Mouse (Mus musculus) adrenal gland, postnatal 10 days (tissue): ENCODE data around the gene Hdac10. TPM values are rescaled to one million over a fixed set of nuclear protein-coding genes. Genes with fewer than 3 reads are reported as not detected.

Source experiments
- DNase-seq: peaks from one replicate; pipeline ENCODE4 v3.0.0; 2021; ENCODE audit warnings: mixed read lengths
- long read RNA-seq, 2 experiments: library from polyadenylated mRNA; stranded (forward); transcript quantifications; one replicate each; pipeline ENCODE4 v2.0.0; 2021
- total RNA-seq, 2 experiments: library from RNA; stranded (reverse); gene quantifications; 2 replicates each; pipeline ENCODE4 v1.2.3; 2021

Hdac10 gene
- total RNA-seq: 10 to 100 TPM; 10.5 to 17.8 TPM
- long read RNA-seq, experiment 1, partial matches to known transcripts: 3 of 12 reads
- long read RNA-seq, experiment 1, other reads (novel, unspliced or antisense): 7 of 12 reads
- long read RNA-seq, experiment 2, partial matches to known transcripts: 1 of 11 reads
- long read RNA-seq, experiment 2, other reads (novel, unspliced or antisense): 8 of 11 reads

DNA sequence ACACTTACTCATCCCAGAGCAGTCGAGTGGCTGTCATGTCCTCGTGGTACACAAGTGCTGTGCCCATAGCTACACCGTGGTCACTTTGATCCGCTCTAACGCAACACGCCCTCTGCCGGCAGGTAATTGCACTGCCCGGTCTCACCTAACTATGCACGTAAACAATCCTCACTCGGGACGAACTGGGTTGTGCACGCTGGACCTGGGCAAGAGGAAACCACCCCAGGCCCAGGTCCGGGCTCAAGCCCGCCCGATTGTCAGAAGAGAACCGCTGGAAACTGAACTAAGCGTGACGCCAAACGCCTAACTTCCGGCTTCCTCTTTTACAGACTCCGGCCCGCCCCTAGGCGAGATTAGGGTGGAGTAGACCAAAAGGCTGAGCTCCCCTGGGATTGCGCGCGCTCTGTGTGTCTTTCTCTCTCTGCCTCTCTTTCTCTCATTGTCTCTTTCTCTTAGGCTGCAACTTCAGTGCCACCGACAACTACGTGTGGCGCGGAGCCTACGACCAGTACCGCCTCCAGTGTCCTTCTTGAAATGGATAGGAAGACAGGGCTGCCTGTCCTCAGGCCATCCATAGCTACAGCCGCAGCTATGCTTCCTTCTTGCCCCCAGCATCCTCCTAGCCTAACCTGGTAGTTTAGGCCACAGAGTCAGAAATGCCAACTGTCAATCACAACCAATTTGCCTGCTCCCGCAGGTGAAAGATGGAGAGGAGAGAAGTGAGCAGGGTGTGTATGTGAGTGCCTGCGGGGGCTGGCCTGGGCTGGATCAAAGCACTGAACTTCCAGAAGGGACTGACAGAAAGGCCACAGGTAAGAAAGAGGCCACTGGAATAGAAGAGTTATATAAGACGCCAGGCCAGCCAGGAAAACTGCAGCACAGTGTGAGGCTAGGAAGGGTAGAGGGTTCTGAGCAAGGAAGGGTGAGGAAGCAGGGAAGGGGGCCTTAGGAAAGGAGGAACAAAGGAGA, at the start of gene Hdac10:
Hdac10 (minus strand) TSS at position 319 of the 969 bp plus-strand sequence.
- peak; percentile 85 for DNase-seq

DNA sequence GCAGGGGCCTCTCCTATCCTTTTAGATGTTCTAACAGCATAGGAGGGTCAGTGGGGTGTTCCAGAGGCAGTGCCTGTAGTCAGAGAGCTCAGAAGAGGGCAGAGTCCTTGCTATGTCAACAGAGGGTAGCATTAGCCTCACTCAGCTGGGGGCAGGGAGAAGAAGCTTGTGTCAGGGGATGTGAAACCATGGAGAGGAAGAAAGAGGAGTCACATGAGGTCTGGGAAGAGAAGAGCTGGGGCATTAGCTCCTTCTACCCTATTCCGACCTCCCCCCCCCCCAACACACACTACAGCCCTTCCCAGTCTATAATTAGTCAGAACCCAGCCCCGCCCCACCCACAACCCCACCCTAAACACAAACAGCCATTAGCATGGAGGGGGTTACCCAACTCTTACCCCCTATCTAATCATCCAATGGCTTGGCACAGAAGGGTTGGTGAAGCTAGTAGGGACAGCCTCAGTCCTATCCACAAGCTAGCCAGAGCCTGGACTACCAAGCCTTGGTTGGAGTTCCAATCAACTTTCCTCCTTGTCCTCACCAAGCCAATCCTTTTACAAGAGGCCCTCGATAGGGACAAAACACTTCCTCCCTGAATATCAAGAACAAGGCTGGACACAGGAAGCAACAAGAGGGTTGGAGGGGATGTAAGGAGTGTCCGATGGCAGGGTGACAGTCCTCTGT, 49.2 kb upstream of the Hdac10 start:
- no peak for DNase-seq

DNA sequence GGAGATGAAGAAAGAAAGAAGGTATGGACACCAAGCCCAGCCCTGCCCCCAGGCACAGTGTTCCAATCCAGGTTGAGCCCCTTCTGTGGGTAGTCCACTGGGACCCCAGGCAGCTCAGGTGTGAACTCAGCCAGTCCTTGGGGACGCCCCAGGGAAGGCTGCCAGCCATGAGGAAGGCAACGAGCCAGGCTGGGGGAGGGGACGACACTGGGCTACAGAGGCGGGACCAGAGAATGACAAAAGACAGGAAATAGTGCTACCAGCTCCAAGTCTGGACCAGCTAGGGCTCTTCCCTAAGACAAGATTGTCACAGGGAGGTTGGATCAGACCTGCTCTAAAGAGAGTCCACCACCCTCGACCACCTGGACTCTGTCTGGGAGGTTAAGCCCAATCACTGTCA, 48.6 kb upstream of the Hdac10 start:
- peak; percentile 96 for DNase-seq

GRCm38 (mm10) chr15:89175411-89176155, 47.1 kb upstream of the Hdac10 start:
- DNase-seq: no peak

DNA sequence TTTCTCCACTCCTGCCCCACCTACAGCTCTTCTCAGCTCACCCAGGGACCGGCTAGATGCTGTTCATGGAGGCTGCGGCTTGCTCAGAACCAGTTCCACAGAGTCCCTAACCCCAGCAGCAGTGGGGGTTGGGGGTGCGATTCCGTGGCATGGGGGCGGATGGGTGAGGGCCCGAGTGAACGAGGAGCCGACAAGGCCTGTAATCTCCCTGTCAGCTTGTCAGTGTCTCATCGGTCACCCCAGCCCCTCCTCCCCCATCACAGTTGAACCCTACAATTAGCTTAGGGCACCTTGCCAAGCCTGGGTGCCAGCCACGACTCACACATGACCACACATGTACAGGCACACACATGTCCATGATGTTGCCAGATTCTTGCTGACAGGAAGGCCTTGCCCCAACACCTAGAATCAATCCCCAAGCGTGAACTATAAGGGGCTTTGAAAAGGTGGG, 46.4 kb upstream of the Hdac10 start:
- no peak for DNase-seq

DNA sequence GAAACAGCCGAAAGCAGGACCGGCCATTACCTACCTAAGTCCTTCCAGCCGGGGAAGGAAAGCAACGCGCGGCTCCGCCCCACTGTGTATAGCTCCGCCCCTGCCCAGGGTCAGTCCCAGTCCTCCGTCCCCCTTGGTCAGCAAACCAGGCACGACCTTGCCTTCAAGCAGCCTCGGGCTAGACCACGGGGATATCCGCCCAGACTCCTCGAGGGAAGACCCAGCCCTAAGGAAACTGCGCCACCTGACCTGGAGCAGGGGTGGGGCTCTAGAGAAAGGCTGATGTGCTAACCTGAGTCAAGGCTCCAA, 45.4 kb upstream of the Hdac10 start:
- DNase-seq: peak; percentile 78

- peak; percentile 60 for DNase-seq
Measured at GRCm38 (mm10) chr15:89173024-89173905, 44.8 kb upstream of the Hdac10 start.

- no peak for DNase-seq
Measured at GRCm38 (mm10) chr15:89172276-89172935, 43.9 kb upstream of the Hdac10 start.

DNA sequence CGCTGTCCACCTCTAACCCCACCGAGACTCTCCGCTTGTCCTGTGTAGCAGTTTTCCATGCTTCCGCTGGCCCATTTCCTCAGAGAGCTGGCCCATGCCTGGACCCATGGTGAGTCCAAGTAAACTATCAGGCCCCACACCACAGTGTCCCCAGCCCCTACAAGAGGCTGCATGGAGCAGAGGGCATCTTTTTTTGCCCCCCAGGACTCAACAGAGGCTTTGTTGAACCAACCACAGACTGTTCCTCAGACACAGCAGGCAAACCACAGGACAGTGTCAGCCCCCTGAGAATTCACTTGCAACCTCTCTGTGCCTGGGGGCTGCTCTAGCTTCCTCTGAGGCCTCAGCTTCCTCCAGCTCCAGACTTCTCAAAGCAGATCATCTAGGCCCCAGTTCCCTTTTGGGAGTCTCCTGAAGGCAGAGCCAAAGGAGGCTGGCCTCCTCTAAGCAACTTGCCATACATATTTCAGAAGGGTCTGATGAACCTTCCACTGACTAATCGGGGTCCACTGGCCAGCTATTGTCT, 43.1 kb upstream of the Hdac10 start:
- DNase-seq: no peak

GRCm38 (mm10) chr15:89170102-89170501, 41.6 kb upstream of the Hdac10 start:
- peak; percentile 42 for DNase-seq

GRCm38 (mm10) chr15:89169431-89169830, 40.9 kb upstream of the Hdac10 start:
- peak; percentile 84 for DNase-seq

DNA sequence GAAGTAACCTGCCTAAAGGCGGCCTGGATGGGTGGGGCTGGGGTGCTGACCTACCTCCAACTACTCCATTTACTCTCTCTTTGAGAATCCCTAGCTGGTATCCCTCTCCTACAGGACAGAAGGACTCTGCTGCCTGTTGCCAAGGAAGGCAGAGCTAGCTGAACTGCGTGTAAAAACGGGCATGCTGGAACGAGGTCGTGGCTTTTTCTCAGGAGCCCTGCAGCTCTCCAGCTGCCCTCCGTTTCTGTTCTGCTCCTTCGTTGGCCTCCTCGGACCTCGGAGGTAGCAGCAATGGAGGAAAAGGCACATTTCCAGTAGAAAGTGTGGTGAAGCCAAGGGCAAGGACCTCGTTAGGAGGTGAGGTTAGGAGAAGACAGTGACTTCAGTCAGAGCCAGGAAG, 40.4 kb upstream of the Hdac10 start:
- no peak for DNase-seq

DNA sequence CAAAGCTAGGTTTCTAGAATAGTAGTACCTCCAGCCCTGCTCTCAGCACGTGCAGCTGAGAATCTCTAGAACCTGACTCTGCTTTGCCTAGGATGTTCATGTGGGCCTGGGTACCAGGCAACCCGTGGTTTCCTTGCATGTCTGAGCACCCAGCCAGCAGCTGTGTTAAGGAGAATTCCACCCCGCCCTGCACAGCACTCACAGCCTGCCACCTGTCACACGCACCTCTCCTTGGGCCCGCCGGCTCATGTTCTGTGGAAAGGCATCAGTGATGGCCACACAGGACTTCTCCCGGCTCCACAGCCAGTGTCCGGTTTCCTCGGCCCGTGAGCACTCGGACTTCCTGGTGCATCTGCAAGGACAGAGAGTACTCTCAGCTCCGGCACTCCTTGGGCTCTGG, 37.0 kb upstream of the Hdac10 start:
- DNase-seq: no peak

- no peak for DNase-seq
Measured at GRCm38 (mm10) chr15:89161397-89161796, 32.9 kb upstream of the Hdac10 start.

DNA sequence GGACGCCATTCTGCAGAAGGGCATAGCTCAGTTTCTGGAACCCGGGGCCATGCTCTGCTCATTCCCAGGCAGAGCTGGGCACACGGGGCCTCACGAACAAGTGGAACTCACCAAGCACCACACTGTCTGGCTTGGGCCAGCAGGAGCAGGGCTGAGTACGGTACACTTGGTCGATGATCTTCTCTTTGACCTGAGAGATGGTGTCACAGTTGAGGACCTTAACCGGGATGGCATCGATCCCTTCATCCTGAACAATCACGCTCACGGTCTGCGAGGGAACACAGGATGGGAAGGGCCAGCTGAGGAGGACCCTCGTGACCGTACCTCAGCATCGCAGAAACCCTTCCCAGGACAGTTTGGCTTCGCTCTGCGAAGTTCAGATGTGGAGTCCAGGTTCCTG, 30.0 kb upstream of the Hdac10 start:
- DNase-seq: no peak

DNA sequence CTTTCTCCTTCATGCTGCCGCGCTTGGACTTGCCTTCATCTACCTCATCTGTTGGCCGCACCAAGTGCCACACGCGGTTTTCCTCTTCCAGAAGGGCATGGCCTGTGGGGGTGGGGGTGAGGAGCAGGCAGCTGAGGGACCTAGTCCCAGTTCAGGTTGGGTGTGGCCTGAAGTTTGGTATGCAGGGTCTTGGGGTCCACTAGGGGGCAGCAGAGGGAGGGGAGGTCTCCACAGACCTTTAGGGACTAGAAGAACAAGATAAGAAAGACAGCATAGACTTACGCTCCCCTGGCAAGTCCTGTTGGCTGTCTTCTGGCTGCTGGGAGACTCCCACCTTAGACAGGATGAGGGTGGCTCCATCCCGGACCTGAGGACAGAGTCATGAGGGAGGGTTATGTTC, 29.5 kb upstream of the Hdac10 start:
- peak; percentile 75 for DNase-seq

DNA sequence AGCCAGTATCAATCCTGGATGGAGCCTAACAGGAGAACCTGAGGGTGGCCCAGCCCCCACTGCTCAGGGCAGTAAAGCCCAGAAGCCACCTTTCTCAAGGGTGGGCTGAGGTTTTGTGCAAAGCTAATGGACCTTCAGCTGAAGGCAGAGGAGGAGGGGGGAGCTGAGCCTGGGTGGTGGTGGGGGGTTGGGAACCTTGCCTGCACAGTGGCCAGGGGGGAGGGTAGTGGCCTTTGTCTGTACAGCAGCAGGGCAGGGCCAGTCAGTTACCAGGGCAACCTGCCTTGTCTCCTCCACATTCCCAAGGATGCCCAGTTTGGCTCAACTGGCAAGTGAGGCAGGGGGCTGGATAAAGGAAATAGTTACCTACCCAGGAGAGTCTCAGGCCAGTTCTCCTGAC, 23.8 kb upstream of the Hdac10 start:
- no peak for DNase-seq

GRCm38 (mm10) chr15:89150041-89150390, 21.5 kb upstream of the Hdac10 start:
- peak; percentile 75 for DNase-seq

- peak; percentile 57 for DNase-seq
Measured at GRCm38 (mm10) chr15:89149271-89150040, 21.0 kb upstream of the Hdac10 start, which contains the start of gene Mapk11. Mapk11 (minus strand) TSS chr15:89149628.
